Mouse (Mus musculus) liver, embryonic 14.5 days (tissue): ENCODE data around the gene 4930438A08Rik.

ENCODE experiments used
- CTCF ChIP-seq: IDR thresholded peaks from 2 replicates; pipeline ENCODE4 v1.5.1; 2016; ENCODE audit warnings: antibody characterized with exemption, low read depth, control low read depth
- EP300 ChIP-seq: IDR thresholded peaks from 2 replicates; pipeline ENCODE4 v1.6.1; 2016; ENCODE audit warnings: antibody characterized with exemption, low read depth

- TF ChIP-seq CTCF (no peak), EP300 (no peak)
Measured at GRCm38 (mm10) chr11:58308661-58309060, 34.1 kb downstream of the 4930438A08Rik start.
